Mouse (Mus musculus) embryonic stem cell, embryonic (primary cell): ENCODE data around the gene Zfp281.

ENCODE experiments used
- CTCF ChIA-PET, 4 experiments: fragments of 300-600 bp in 2 of 4; fragments of 350-600 bp in 2 of 4; sonication (Branson Sonifier 250); formaldehyde crosslinking; loops; one replicate each; lab custom pipeline; 2022; ENCODE audit warnings: inconsistent platforms in 2 of 4; lab: Charles Lee
- POLR2A ChIA-PET, 4 experiments: fragments of 300-600 bp in 2 of 4; fragments of 350-600 bp in 2 of 4; sonication (Branson Sonifier 250); formaldehyde crosslinking; loops; one replicate each; lab custom pipeline; 2022; ENCODE audit warnings: antibody characterized with exemption in 4 of 4, inconsistent platforms in 1 of 4; lab: Charles Lee

Gene Zfp281

GRCm38 (mm10) chr1:136636946-136637345 is 12.2 kb downstream of the Zfp281 start:
- ChIA-PET POLR2A (interaction anchor here in 1 of 4 experiments (1.6 kb wide), 1 partner anchor 71 kb away, joined by 5 read pairs; no protein-coding TSS in a partner anchor), CTCF (no interaction called here)

GRCm38 (mm10) chr1:136637696-136638095 is 13.0 kb downstream of the Zfp281 start:
- ChIA-PET CTCF (no interaction called here), POLR2A (interaction anchor here in 2 of 4 experiments (0.9 to 1.5 kb wide), 7 partner anchors 8 to 223 kb away, joined by 3 to 4 read pairs (median 3); partner anchors contain the start of genes Ddx59 (in 1 of the 2) and Zfp281 (in 1 of the 2))

- CTCF ChIA-PET, result interaction anchor here in 1 of 4 experiments (0.5 to 1.1 kb wide), 2 partner anchors 26 to 31 kb away, joined by 3 read pairs; no protein-coding TSS in a partner anchor
- POLR2A ChIA-PET, result interaction anchor here in 3 of 4 experiments (0.6 to 1.5 kb wide), 9 partner anchors 9 to 498 kb away, joined by 3 to 5 read pairs (median 3); partner anchors contain the start of genes Ddx59 (in 1 of the 3) and Zfp281 (in 1 of the 3)
Observed at GRCm38 (mm10) chr1:136638211-136638610, 13.5 kb downstream of the Zfp281 start.

- ChIA-PET CTCF (interaction anchor here in 1 of 4 experiments (0.5 to 1.1 kb wide), 2 partner anchors 25 to 31 kb away, joined by 3 read pairs; no protein-coding TSS in a partner anchor), POLR2A (interaction anchor here in 3 of 4 experiments (0.6 to 1.5 kb wide), 11 partner anchors 9 to 499 kb away, joined by 3 to 5 read pairs (median 4); partner anchors contain the start of genes Zfp281 (in 2 of the 3) and Ddx59 (in 1 of the 3))
Observed at GRCm38 (mm10) chr1:136638699-136639098, 14.0 kb downstream of the Zfp281 start.

GRCm38 (mm10) chr1:136639221-136639620 is 14.5 kb downstream of the Zfp281 start:
- CTCF ChIA-PET, result interaction anchor here in 3 of 4 experiments (0.7 to 1.1 kb wide), 3 partner anchors 30 to 876 kb away, joined by 3 to 6 read pairs (median 3); no protein-coding TSS in a partner anchor
- POLR2A ChIA-PET, result interaction anchor here in 2 of 4 experiments (0.8 to 1.4 kb wide), 6 partner anchors 15 to 82 kb away, joined by 3 to 5 read pairs (median 4); partner anchors contain the start of gene Zfp281 (in 1 of the 2)

- CTCF ChIA-PET, result no interaction called here
- POLR2A ChIA-PET, result interaction anchor here in 3 of 4 experiments (0.5 to 1.6 kb wide), 11 partner anchors 9 to 109 kb away, joined by 3 to 5 read pairs (median 3); no protein-coding TSS in a partner anchor
Observed at GRCm38 (mm10) chr1:136642701-136643100, 18.0 kb downstream of the Zfp281 start.

GRCm38 (mm10) chr1:136644486-136644885 is 19.8 kb downstream of the Zfp281 start:
- ChIA-PET POLR2A (interaction anchor here in 2 of 4 experiments (0.8 to 2.7 kb wide), 9 partner anchors 9 to 73 kb away, joined by 3 to 17 read pairs (median 4); no protein-coding TSS in a partner anchor), CTCF (interaction anchor here in 1 of 4 experiments (0.5 kb wide), 2 partner anchors 92 to 1104 kb away, joined by 3 to 4 read pairs; no protein-coding TSS in a partner anchor)

- CTCF ChIA-PET, result interaction anchor here in 1 of 4 experiments (0.6 kb wide), 1 partner anchor 11 kb away, joined by 3 read pairs; no protein-coding TSS in a partner anchor
Observed at GRCm38 (mm10) chr1:136645849-136646625, 21.3 kb downstream of the Zfp281 start.

GRCm38 (mm10) chr1:136652066-136652465 is 27.4 kb downstream of the Zfp281 start:
- ChIA-PET POLR2A (interaction anchor here in 1 of 4 experiments (0.5 to 1.6 kb wide), 6 partner anchors 10 to 171 kb away, joined by 3 to 6 read pairs (median 4); no protein-coding TSS in a partner anchor), CTCF (interaction anchor here in 1 of 4 experiments (0.6 kb wide), 1 partner anchor 88 kb away, joined by 5 read pairs; no protein-coding TSS in a partner anchor)

More at GRCm38 (mm10) chr1:136645849-136646625, 21.3 kb downstream of the Zfp281 start:
- POLR2A ChIA-PET, result interaction anchor here in 3 of 4 experiments (0.6 to 2.7 kb wide), 31 partner anchors 9 to 307 kb away, joined by 3 to 17 read pairs (median 4); partner anchors contain the start of gene Zfp281 (in 1 of the 3)

- ChIA-PET CTCF (interaction anchor here in 2 of 4 experiments (0.5 to 0.9 kb wide), 4 partner anchors 70 to 913 kb away, joined by 3 to 4 read pairs (median 4); no protein-coding TSS in a partner anchor), POLR2A (interaction anchor here in 2 of 4 experiments (0.9 to 1.6 kb wide), 5 partner anchors 11 to 54 kb away, joined by 3 to 8 read pairs (median 3); no protein-coding TSS in a partner anchor)
Observed at GRCm38 (mm10) chr1:136653526-136653925, 28.8 kb downstream of the Zfp281 start.

- CTCF ChIA-PET, result interaction anchor here in 1 of 4 experiments (1.2 kb wide), 1 partner anchor 104 kb away, joined by 3 read pairs; no protein-coding TSS in a partner anchor
Observed at GRCm38 (mm10) chr1:136654385-136654784, 29.7 kb downstream of the Zfp281 start.

GRCm38 (mm10) chr1:136656619-136657018 is 31.9 kb downstream of the Zfp281 start:
- ChIA-PET POLR2A (interaction anchor here in 2 of 4 experiments (1.0 to 4.6 kb wide), 3 partner anchors 14 to 51 kb away, joined by 3 to 21 read pairs (median 3); no protein-coding TSS in a partner anchor), CTCF (interaction anchor here in 1 of 4 experiments (0.6 kb wide), 1 partner anchor 32 kb away, joined by 3 read pairs; the partner anchor contains the start of gene Zfp281)

More at GRCm38 (mm10) chr1:136654385-136654784, 29.7 kb downstream of the Zfp281 start:
- POLR2A ChIA-PET, result interaction anchor here in 3 of 4 experiments (0.8 to 1.6 kb wide), 6 partner anchors 8 to 53 kb away, joined by 3 to 8 read pairs (median 3); no protein-coding TSS in a partner anchor

- ChIA-PET POLR2A (interaction anchor here in 3 of 4 experiments (0.6 to 4.6 kb wide), 18 partner anchors 11 to 115 kb away, joined by 3 to 34 read pairs (median 4); no protein-coding TSS in a partner anchor), CTCF (interaction anchor here in 1 of 4 experiments (0.6 kb wide), 1 partner anchor 129 kb away, joined by 5 read pairs; no protein-coding TSS in a partner anchor)
Observed at GRCm38 (mm10) chr1:136658456-136659227, 33.9 kb downstream of the Zfp281 start.

- CTCF ChIA-PET, result interaction anchor here in 1 of 4 experiments (0.6 kb wide), 1 partner anchor 74 kb away, joined by 6 read pairs; no protein-coding TSS in a partner anchor
- POLR2A ChIA-PET, result interaction anchor here in 3 of 4 experiments (0.6 to 4.6 kb wide), 18 partner anchors 11 to 99 kb away, joined by 3 to 34 read pairs (median 6); no protein-coding TSS in a partner anchor
Observed at GRCm38 (mm10) chr1:136659337-136659736, 34.6 kb downstream of the Zfp281 start.

- POLR2A ChIA-PET, result interaction anchor here in 3 of 4 experiments (0.5 to 4.6 kb wide), 25 partner anchors 10 to 310 kb away, joined by 3 to 34 read pairs (median 4); no protein-coding TSS in a partner anchor
- CTCF ChIA-PET, result interaction anchor here in 2 of 4 experiments (0.6 to 1.0 kb wide), 2 partner anchors 74 to 89 kb away, joined by 4 to 6 read pairs; no protein-coding TSS in a partner anchor
Observed at GRCm38 (mm10) chr1:136659917-136660316, 35.2 kb downstream of the Zfp281 start.

- POLR2A ChIA-PET, result interaction anchor here in 2 of 4 experiments (0.6 to 1.7 kb wide), 12 partner anchors 9 to 63 kb away, joined by 3 to 7 read pairs (median 4); no protein-coding TSS in a partner anchor
- CTCF ChIA-PET, result interaction anchor here in 1 of 4 experiments (0.5 kb wide), 1 partner anchor 38 kb away, joined by 5 read pairs; no protein-coding TSS in a partner anchor
Observed at GRCm38 (mm10) chr1:136661511-136661910, 36.8 kb downstream of the Zfp281 start.
